Mouse (Mus musculus): ENCODE data around the gene Tm9sf4. TPM values are rescaled to one million over a fixed set of nuclear protein-coding genes. Genes with fewer than 3 reads are reported as not detected.

Gene Tm9sf4
- polyA plus RNA-seq, 1 experiment from 2014 or later = 54.6 TPM

Other genes starting within 250 kb of the Tm9sf4 start
- 0.11 and 0.15 TPM in 2 replicates for gene Mylk2, start 250.0 kb upstream of the Tm9sf4 start, polyA plus RNA-seq (2015; fragmentation: Nextera tagmentation; extraction: Ambion mirVana)
- 6.6 and 8.3 TPM in 2 replicates for gene Foxs1, start 228.1 kb upstream of the Tm9sf4 start, polyA plus RNA-seq (2015; fragmentation: Nextera tagmentation; extraction: Ambion mirVana)
- 0.09 and 0.28 TPM in 2 replicates for gene Dusp15, start 209.6 kb upstream of the Tm9sf4 start, polyA plus RNA-seq (2015; fragmentation: Nextera tagmentation; extraction: Ambion mirVana)
- 0.26 and 0.63 TPM in 2 replicates for gene Ttll9, start 198.8 kb upstream of the Tm9sf4 start, polyA plus RNA-seq (2015; fragmentation: Nextera tagmentation; extraction: Ambion mirVana)
- gene Pdrg1, start 145.9 kb upstream of the Tm9sf4 start, polyA plus RNA-seq (2015; fragmentation: Nextera tagmentation; extraction: Ambion mirVana) = 110 and 126 TPM in 2 replicates
- gene Xkr7, start 129.5 kb upstream of the Tm9sf4 start, polyA plus RNA-seq (2015; fragmentation: Nextera tagmentation; extraction: Ambion mirVana) = not detected in 2 replicates
- 4.6 and 5.4 TPM in 2 replicates for gene Ccm2l, start 95.3 kb upstream of the Tm9sf4 start, polyA plus RNA-seq (2015; fragmentation: Nextera tagmentation; extraction: Ambion mirVana)
- gene Hck, start 52.8 kb upstream of the Tm9sf4 start, polyA plus RNA-seq (2015; fragmentation: Nextera tagmentation; extraction: Ambion mirVana) = 1.9 and 3.9 TPM in 2 replicates
- gene Tspyl3, start 64.1 kb downstream of the Tm9sf4 start, polyA plus RNA-seq (2015; fragmentation: Nextera tagmentation; extraction: Ambion mirVana) = 4.3 and 8.0 TPM in 2 replicates
- 7.6 and 11.6 TPM in 2 replicates for gene Plagl2, start 80.1 kb downstream of the Tm9sf4 start, polyA plus RNA-seq (2015; fragmentation: Nextera tagmentation; extraction: Ambion mirVana)
- 3.9 and 4.9 TPM in 2 replicates for gene Pofut1, start 80.2 kb downstream of the Tm9sf4 start, polyA plus RNA-seq (2015; fragmentation: Nextera tagmentation; extraction: Ambion mirVana)
- 3.9 and 5.8 TPM in 2 replicates for gene Kif3b, start 130.1 kb downstream of the Tm9sf4 start, polyA plus RNA-seq (2015; fragmentation: Nextera tagmentation; extraction: Ambion mirVana)
- gene Asxl1, start 184.5 kb downstream of the Tm9sf4 start, polyA plus RNA-seq (2015; fragmentation: Nextera tagmentation; extraction: Ambion mirVana) = 9.8 and 12.5 TPM in 2 replicates